Comparison of ENCODE assay signal across 7 mouse cellular contexts in the genomic region with DNA sequence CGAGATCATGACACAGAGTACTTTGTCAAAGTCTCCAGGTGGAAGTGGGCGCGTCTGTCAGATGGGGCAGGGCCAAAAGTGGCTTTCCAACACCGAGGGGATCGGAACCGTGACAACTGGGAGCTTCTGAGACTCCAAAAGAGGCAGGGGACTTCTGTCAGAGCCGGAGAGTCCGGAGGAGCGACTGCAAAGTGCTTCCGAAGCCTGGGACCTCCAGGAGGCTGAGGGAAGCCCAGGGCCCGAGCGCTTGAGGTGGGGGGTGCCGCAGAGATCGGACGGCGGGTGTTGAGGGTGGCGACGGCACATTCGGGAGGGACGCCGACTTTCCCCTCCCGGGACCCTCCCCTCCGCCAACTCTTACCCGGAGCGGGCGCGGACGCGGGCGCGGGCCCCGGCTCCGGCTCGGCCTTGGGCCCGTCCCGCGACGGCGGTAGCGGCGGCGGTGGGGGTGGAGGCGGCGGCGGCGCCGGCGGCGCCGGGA. TPM values are rescaled to one million over a fixed set of nuclear protein-coding genes. Genes with fewer than 3 reads are reported as not detected.
DNase-seq lines count a peak whose midpoint lies in the region; ATAC-seq and TF ChIP-seq lines count a peak whose summit lies in the region.

No protein-coding gene starts in this region.

- peaks cover 11% of the 10 kb centered on the region for H3K4me1 ChIP-seq in neural tube, embryonic 11.5 days (ENCODE audit: control insufficient read depth, insufficient read depth, low read length)
- H3K4me1 ChIP-seq in heart, postnatal 0 days (ENCODE audit: control insufficient read depth, insufficient read depth) = peaks cover 17% of the 10 kb centered on the region; the same call in 1 of the 2 replicates
- H3K4me1 ChIP-seq in liver, embryonic 14.5 days (replicated peaks; ENCODE audit: control insufficient read depth in 2 of 2, insufficient read depth in 2 of 2, low read length in 1 of 2) = peaks cover 30 to 38% of the 10 kb centered on the region in 2 experiments

- peak overlapping the region; percentile 40 for H3K27ac ChIP-seq in neural tube, embryonic 11.5 days (ENCODE audit: low read depth, low read length)
- peak overlapping the region; percentile 64 for H3K27ac ChIP-seq in heart, postnatal 0 days (ENCODE audit: low read depth)
- no peak overlapping the region for H3K27ac ChIP-seq in liver, embryonic 14.5 days

- H3K36me3 ChIP-seq in neural tube, embryonic 11.5 days (ENCODE audit: control insufficient read depth, insufficient read depth, low read length) = peaks cover 9% of the 10 kb centered on the region
- H3K36me3 ChIP-seq in heart, postnatal 0 days (replicated peaks; ENCODE audit: control insufficient read depth, insufficient read depth, low read length) = peaks cover 29% of the 10 kb centered on the region
- H3K36me3 ChIP-seq in liver, embryonic 14.5 days (replicated peaks; ENCODE audit: control insufficient read depth, insufficient read depth, low read depth) = peaks cover 13% of the 10 kb centered on the region

- no peak for TF ChIP-seq EP300 in heart, postnatal 0 days (IDR thresholded peaks at IDR 0.05; ENCODE audit: low read depth)
- no peak for TF ChIP-seq EP300 in liver, embryonic 14.5 days (IDR thresholded peaks at IDR 0.05; ENCODE audit: low read depth)

- TF ChIP-seq CTCF in brain, embryonic 14.5 days (IDR thresholded peaks at IDR 0.05; ENCODE audit: borderline replicate concordance, extremely low read depth, insufficient read depth, insufficient read length) = no peak
- no peak for TF ChIP-seq CTCF in heart, postnatal 0 days (IDR thresholded peaks at IDR 0.05; ENCODE audit: low read depth)
- no peak for TF ChIP-seq CTCF in liver, embryonic 14.5 days (IDR thresholded peaks at IDR 0.05; ENCODE audit: low read depth)

- no peaks in the 10 kb centered on the region for H3K9me3 ChIP-seq in neural tube, embryonic 11.5 days (ENCODE audit: control insufficient read depth, low read length)
- no peaks in the 10 kb centered on the region for H3K9me3 ChIP-seq in heart, postnatal 0 days (replicated peaks; ENCODE audit: control insufficient read depth, low read length)
- H3K9me3 ChIP-seq in liver, embryonic 14.5 days (ENCODE audit: control insufficient read depth, low read length) = no peaks in the 10 kb centered on the region

- no peak for TF ChIP-seq POLR2A in brain, embryonic 14.5 days (IDR thresholded peaks at IDR 0.05; ENCODE audit: borderline replicate concordance, extremely low read depth, insufficient read depth, insufficient read length, poor library complexity, severe bottlenecking)

- DNase-seq in neural tube, embryonic 11.5 days (ENCODE audit: low spot score) = peak; percentile 25
- DNase-seq in neural tube, embryonic 10.5 days (ENCODE audit: extremely low spot score, low spot score) = no peak
- peak; percentile 26 for DNase-seq in brain, embryonic 14.5 days (ENCODE audit: low read depth)
- no peak for DNase-seq in heart, postnatal 0 days (ENCODE audit: low spot score)
- DNase-seq in liver, embryonic 14.5 days (ENCODE audit: low read depth in 3 of 3, low spot score in 3 of 3) = no peak
- DNase-seq in testis, postnatal 14 days (ENCODE audit: low spot score) = peak; percentile 54
- DNase-seq in urinary bladder, postnatal 14 days (ENCODE audit: low spot score) = no peak

- H3K27me3 ChIP-seq in neural tube, embryonic 11.5 days (ENCODE audit: control insufficient read depth, insufficient read depth, low read length) = no peaks in the 10 kb centered on the region
- H3K27me3 ChIP-seq in heart, postnatal 0 days (ENCODE audit: control insufficient read depth, insufficient read depth, low read length) = no peaks in the 10 kb centered on the region
- no peaks in the 10 kb centered on the region for H3K27me3 ChIP-seq in liver, embryonic 14.5 days (ENCODE audit: control insufficient read depth, insufficient read depth, low read length)

- peak overlapping the region; percentile 95 for H3K9ac ChIP-seq in neural tube, embryonic 11.5 days (ENCODE audit: low read length)
- peak overlapping the region; percentile 94 for H3K9ac ChIP-seq in heart, postnatal 0 days (replicated peaks; ENCODE audit: low read depth, low read length)
- peak overlapping the region; percentile 66 for H3K9ac ChIP-seq in liver, embryonic 14.5 days (replicated peaks)

- peak overlapping the region; percentile 69 for H3K4me2 ChIP-seq in neural tube, embryonic 11.5 days (ENCODE audit: low read depth)
- peak overlapping the region; percentile 84 for H3K4me2 ChIP-seq in heart, postnatal 0 days (ENCODE audit: low read depth, low read length)
- peak overlapping the region; percentile 64 for H3K4me2 ChIP-seq in liver, embryonic 14.5 days (ENCODE audit: low read depth)

- H3K4me3 ChIP-seq in neural tube, embryonic 11.5 days (ENCODE audit: low read depth, low read length) = peak overlapping the region; percentile 93
- peak overlapping the region; percentile 92 for H3K4me3 ChIP-seq in heart, postnatal 0 days (ENCODE audit: low read depth, low read length)
- peak overlapping the region; percentile 81 to 94 for H3K4me3 ChIP-seq in liver, embryonic 14.5 days (ENCODE audit: insufficient read depth in 1 of 2, low read depth in 2 of 2, low read length in 2 of 2)

- WGBS in neural tube, embryonic 11.5 days = 0% methylated on average over 25 of the region's 50 CpGs
- WGBS in heart, postnatal 0 days = under 1% methylated on average over 25 of the region's 50 CpGs
- under 1% methylated on average over 27 of the region's 50 CpGs for WGBS in liver, embryonic 14.5 days (ENCODE audit: insufficient replicate concordance)

- peak; percentile 51 for ATAC-seq in neural tube, embryonic 11.5 days (ENCODE audit: insufficient read depth, low FRiP score, low TSS enrichment)
- peak; percentile 37 for ATAC-seq in heart, postnatal 0 days (ENCODE audit: insufficient read depth, low read depth)
- ATAC-seq in liver, embryonic 14.5 days (ENCODE audit: insufficient read depth) = peak; percentile 54

RNA-seq across cellular contexts. Expression of a gene that starts 13.5 kb away (rescaled TPM):
- polyA plus RNA-seq in neural tube, embryonic 11.5 days (2014; fragmentation: Nextera tagmentation; extraction: Ambion mirVana) = 73.2 and 81.3 TPM in 2 replicates
- polyA plus RNA-seq in brain, embryonic 14.5 days (2012; rRNA removed) = 189 and 209 TPM in 2 replicates
- 38.5 and 80.6 TPM in 2 replicates for total RNA-seq in heart, postnatal 0 days (2014; rRNA removed; ENCODE audit: low replicate concordance)
- 66.4 and 70.8 TPM in 2 replicates for polyA plus RNA-seq in heart, postnatal 0 days (2015; fragmentation: Nextera tagmentation; extraction: Ambion mirVana)
- 24.1 and 35.4 TPM in 2 replicates for polyA plus RNA-seq in liver, embryonic 14.5 days (2012; rRNA removed)
- polyA plus RNA-seq in liver, embryonic 14.5 days (2014; fragmentation: Nextera tagmentation; extraction: Ambion mirVana) = 18.9 and 23.5 TPM in 2 replicates

RNA-seq across cellular contexts. Expression of a gene that starts 25.4 kb away (rescaled TPM):
- 43.8 and 47.2 TPM in 2 replicates for polyA plus RNA-seq in neural tube, embryonic 11.5 days (2014; fragmentation: Nextera tagmentation; extraction: Ambion mirVana)
- polyA plus RNA-seq in brain, embryonic 14.5 days (2012; rRNA removed) = 84.1 and 102 TPM in 2 replicates
- 14.2 and 21.4 TPM in 2 replicates for total RNA-seq in heart, postnatal 0 days (2014; rRNA removed; ENCODE audit: low replicate concordance)
- polyA plus RNA-seq in heart, postnatal 0 days (2015; fragmentation: Nextera tagmentation; extraction: Ambion mirVana) = 6.8 and 7.0 TPM in 2 replicates
- 9.8 and 10.7 TPM in 2 replicates for polyA plus RNA-seq in liver, embryonic 14.5 days (2012; rRNA removed)
- polyA plus RNA-seq in liver, embryonic 14.5 days (2014; fragmentation: Nextera tagmentation; extraction: Ambion mirVana) = 5.5 and 7.8 TPM in 2 replicates

RNA-seq across cellular contexts. Expression of a gene that starts 39.5 kb away (rescaled TPM):
- 0.42 and 0.82 TPM in 2 replicates for polyA plus RNA-seq in neural tube, embryonic 11.5 days (2014; fragmentation: Nextera tagmentation; extraction: Ambion mirVana)
- 0.63 and 0.82 TPM in 2 replicates for polyA plus RNA-seq in brain, embryonic 14.5 days (2012; rRNA removed)
- total RNA-seq in heart, postnatal 0 days (2014; rRNA removed; ENCODE audit: low replicate concordance) = 7.3 and 15.0 TPM in 2 replicates
- 0.40 TPM in 2 replicates for polyA plus RNA-seq in heart, postnatal 0 days (2015; fragmentation: Nextera tagmentation; extraction: Ambion mirVana)
- polyA plus RNA-seq in liver, embryonic 14.5 days (2012; rRNA removed) = 2.0 and 2.1 TPM in 2 replicates
- polyA plus RNA-seq in liver, embryonic 14.5 days (2014; fragmentation: Nextera tagmentation; extraction: Ambion mirVana) = 2.2 and 2.3 TPM in 2 replicates

RNA-seq across cellular contexts. Expression of a gene that starts 42.8 kb away (rescaled TPM):
- 50.6 and 51.8 TPM in 2 replicates for polyA plus RNA-seq in neural tube, embryonic 11.5 days (2014; fragmentation: Nextera tagmentation; extraction: Ambion mirVana)
- 103 and 120 TPM in 2 replicates for polyA plus RNA-seq in brain, embryonic 14.5 days (2012; rRNA removed)
- total RNA-seq in heart, postnatal 0 days (2014; rRNA removed; ENCODE audit: low replicate concordance) = 65.8 and 110 TPM in 2 replicates
- 31.0 and 40.2 TPM in 2 replicates for polyA plus RNA-seq in heart, postnatal 0 days (2015; fragmentation: Nextera tagmentation; extraction: Ambion mirVana)
- 19.4 and 26.8 TPM in 2 replicates for polyA plus RNA-seq in liver, embryonic 14.5 days (2012; rRNA removed)
- 12.3 and 12.6 TPM in 2 replicates for polyA plus RNA-seq in liver, embryonic 14.5 days (2014; fragmentation: Nextera tagmentation; extraction: Ambion mirVana)

Comparison
In these comparisons a context has a peak if more than half of its experiments do, and no peak if none do; other contexts are left out.
1. DNase-seq: peak in neural tube, embryonic 11.5 days (single experiment), brain, embryonic 14.5 days (single experiment) and testis, postnatal 14 days (single experiment); none in neural tube, embryonic 10.5 days (single experiment), heart, postnatal 0 days (single experiment), liver, embryonic 14.5 days (0 of 3) and urinary bladder, postnatal 14 days (single experiment).
2. Peak in every context shown above with its lines, with median percentiles within 50 percentile points of each other: ATAC-seq, H3K4me2 ChIP-seq, H3K4me3 ChIP-seq and H3K9ac ChIP-seq.